In the genomic region with DNA sequence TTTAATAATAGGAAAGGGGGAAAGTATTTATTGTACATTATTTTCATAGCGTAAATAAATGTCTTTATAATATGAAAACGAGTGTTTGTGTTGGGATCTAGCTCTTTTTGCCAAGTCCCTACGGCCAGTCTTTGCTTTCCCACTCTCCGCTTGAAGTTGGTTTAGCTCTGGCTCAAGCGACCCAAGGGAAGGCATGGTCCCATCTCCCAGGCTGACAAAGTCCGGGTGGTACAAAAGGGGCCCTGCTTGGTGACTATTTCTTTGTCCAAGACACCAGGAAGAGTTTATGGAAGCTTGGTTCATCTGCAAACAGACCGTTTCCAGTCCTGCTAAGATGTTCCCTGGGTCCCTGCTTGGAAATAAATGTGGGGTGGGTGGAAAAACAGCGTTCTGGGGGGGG, we compare ENCODE assay signal across 10 mouse cellular contexts. TPM values are rescaled to one million over a fixed set of nuclear protein-coding genes. Genes with fewer than 3 reads are reported as not detected.
DNase-seq lines count a peak whose midpoint lies in the region; ATAC-seq and TF ChIP-seq lines count a peak whose summit lies in the region.
"Had no signal": no experiment of that assay in that cellular context is flagged by ENCODE, and none has a peak within 500 bp of the region (broad histone marks: within the 10 kb centered on the region; RNA-seq: fewer than 3 reads in every experiment).

No protein-coding gene starts in this region.

- H3K9me3 ChIP-seq in heart, embryonic 10.5 days: no peaks in the 10 kb centered on the region
- no peaks in the 10 kb centered on the region for H3K9me3 ChIP-seq in heart, embryonic 16.5 days (replicated peaks; ENCODE audit: control insufficient read depth, low read length)
- no peaks in the 10 kb centered on the region for H3K9me3 ChIP-seq in limb, embryonic 14.5 days (ENCODE audit: control insufficient read depth, low read length)

- H3K4me3 ChIP-seq in heart, embryonic 10.5 days: peak overlapping the region; percentile 78
- H3K4me3 ChIP-seq in heart, embryonic 16.5 days (ENCODE audit: low read length): peak overlapping the region; percentile 7
- H3K4me3 ChIP-seq in limb, embryonic 14.5 days (replicated peaks; ENCODE audit: low read length): peak overlapping the region; percentile 32
- H3K4me3 ChIP-seq in layer of hippocampus, adult 2 months: no peak overlapping the region

- no peak for TF ChIP-seq POLR2A in limb, embryonic 14.5 days (IDR thresholded peaks at IDR 0.05; ENCODE audit: borderline replicate concordance, extremely low read depth, insufficient read depth, insufficient read length)

- ATAC-seq in heart, embryonic 16.5 days (replicated peaks; ENCODE audit: extremely low read depth, insufficient read depth, low FRiP score): no peak
- ATAC-seq in limb, embryonic 14.5 days (ENCODE audit: low FRiP score, low read depth): no peak
- ATAC-seq: Patski had no signal

- peak overlapping the region; percentile 49 for H3K4me2 ChIP-seq in heart, embryonic 16.5 days (ENCODE audit: low read depth, low read length)
- H3K4me2 ChIP-seq in limb, embryonic 14.5 days (replicated peaks; ENCODE audit: low read depth, low read length, severe bottlenecking): peak overlapping the region; percentile 51

- peaks cover 91% of the 10 kb centered on the region for H3K27me3 ChIP-seq in heart, embryonic 10.5 days (ENCODE audit: insufficient read depth, poor library complexity, severe bottlenecking)
- H3K27me3 ChIP-seq in heart, embryonic 16.5 days (ENCODE audit: control insufficient read depth, insufficient read depth, low read length): peaks cover 74% of the 10 kb centered on the region
- H3K27me3 ChIP-seq in limb, embryonic 14.5 days (ENCODE audit: control insufficient read depth, insufficient read depth, low read length): peaks cover 81% of the 10 kb centered on the region
- H3K27me3 ChIP-seq: Patski had no signal

- H3K9ac ChIP-seq in heart, embryonic 16.5 days (ENCODE audit: low read length): no peak overlapping the region
- H3K9ac ChIP-seq in limb, embryonic 14.5 days (ENCODE audit: low read depth, low read length, severe bottlenecking): peak overlapping the region; percentile 18; the same call in 1 of the 2 replicates

- H3K27ac ChIP-seq in heart, embryonic 10.5 days: peak overlapping the region; percentile 95
- no peak overlapping the region for H3K27ac ChIP-seq in heart, embryonic 16.5 days (ENCODE audit: low read length)
- no peak overlapping the region for H3K27ac ChIP-seq in limb, embryonic 14.5 days (replicated peaks; ENCODE audit: low read depth, low read length)
- H3K27ac ChIP-seq in layer of hippocampus, adult 2 months: no peak overlapping the region

- intact Hi-C loops in heart, postnatal 36 days (cut with DNase I): loop anchor here (2.0 kb wide), 1 partner anchor 39 kb away; no protein-coding TSS in a partner anchor
- intact Hi-C loops in left cerebral cortex, postnatal 10 days (cut with DNase I): loop anchor here (5.0 to 10.0 kb wide), 2 partner anchors 62 to 179 kb away; partner anchors contain the start of gene Hoxb6

- TF ChIP-seq CTCF in layer of hippocampus, adult 2 months (conservative IDR thresholded peaks at IDR 0.05): no peak

- DNase-seq in heart, embryonic 10.5 days (ENCODE audit: low spot score): no peak
- no peak for DNase-seq in heart, postnatal 36 days
- DNase-seq in ES-CJ7 (ENCODE audit: low read depth, low spot score): peak; percentile 67
- no peak for DNase-seq in limb, embryonic 14.5 days (ENCODE audit: low spot score)
- DNase-seq in layer of hippocampus, adult 2 months (ENCODE audit: low spot score in 2 of 2): no peak
- DNase-seq in ovary, adult 18-20 months (ENCODE audit: low spot score): no peak
- no peak for DNase-seq in left cerebral cortex, postnatal 10 days (ENCODE audit: extremely low spot score in 1 of 2, low spot score in 2 of 2)

- 8% methylated on average over 8 of the region's 8 CpGs for WGBS in heart, embryonic 10.5 days
- 26% methylated on average over 8 of the region's 8 CpGs for WGBS in heart, embryonic 16.5 days
- WGBS in limb, embryonic 14.5 days: 11% methylated on average over 8 of the region's 8 CpGs

- H3K36me3 ChIP-seq in heart, embryonic 10.5 days: no peaks in the 10 kb centered on the region
- H3K36me3 ChIP-seq in heart, embryonic 16.5 days (ENCODE audit: control insufficient read depth, insufficient read depth): no peaks in the 10 kb centered on the region
- H3K36me3 ChIP-seq in limb, embryonic 14.5 days (ENCODE audit: control insufficient read depth, insufficient read depth, low read length): no peaks in the 10 kb centered on the region

- H3K4me1 ChIP-seq in heart, embryonic 10.5 days: peaks cover 48% of the 10 kb centered on the region
- no peaks in the 10 kb centered on the region for H3K4me1 ChIP-seq in heart, embryonic 16.5 days (ENCODE audit: control insufficient read depth, insufficient read depth, low read length)
- H3K4me1 ChIP-seq in limb, embryonic 14.5 days (ENCODE audit: control insufficient read depth, insufficient read depth, low read length): peaks cover 4% of the 10 kb centered on the region; the same call in 1 of the 2 replicates

RNA-seq across cellular contexts. Expression of gene Hoxb2, which starts 3.6 kb away (rescaled TPM):
- polyA plus RNA-seq in heart, embryonic 10.5 days (2016; fragmentation: Nextera tagmentation; extraction: Ambion mirVana): 5.7 and 27.6 TPM in 2 replicates
- 1 to 10 TPM in 1 of 2 experiments, under 1 TPM in 1; 0.51 to 1.1 TPM for total RNA-seq in heart, postnatal 36 days (2021)
- polyA plus RNA-seq in heart, embryonic 16.5 days (2015; fragmentation: Nextera tagmentation; extraction: Ambion mirVana): 2.5 and 3.1 TPM in 2 replicates
- 9.6 and 9.9 TPM in 2 replicates for polyA plus RNA-seq in limb, embryonic 14.5 days (2012; rRNA removed)
- 4.2 and 5.8 TPM in 2 replicates for polyA plus RNA-seq in limb, embryonic 14.5 days (2014; fragmentation: Nextera tagmentation; extraction: Ambion mirVana)
- total RNA-seq in layer of hippocampus, adult 2 months (2021): not detected
- not detected for total RNA-seq in left cerebral cortex, postnatal 10 days (2021)
- polyA plus RNA-seq: cortical plate, adult 2 months had no signal

RNA-seq across cellular contexts. Expression of gene Hoxb1, which starts 11.6 kb away (rescaled TPM):
- polyA plus RNA-seq in heart, embryonic 10.5 days (2016; fragmentation: Nextera tagmentation; extraction: Ambion mirVana): 0.20 and 3.3 TPM in 2 replicates
- not detected for total RNA-seq in heart, postnatal 36 days (2021)
- polyA plus RNA-seq in heart, embryonic 16.5 days (2015; fragmentation: Nextera tagmentation; extraction: Ambion mirVana): 0.07 TPM in 1 of 2 replicates, not detected in the other
- 0.11 TPM in 1 of 2 replicates, not detected in the other for polyA plus RNA-seq in limb, embryonic 14.5 days (2012; rRNA removed)
- not detected in 2 replicates for polyA plus RNA-seq in limb, embryonic 14.5 days (2014; fragmentation: Nextera tagmentation; extraction: Ambion mirVana)
- not detected for total RNA-seq in layer of hippocampus, adult 2 months (2021)
- not detected for total RNA-seq in left cerebral cortex, postnatal 10 days (2021)
- polyA plus RNA-seq: cortical plate, adult 2 months; Patski had no signal

RNA-seq across cellular contexts. Expression of gene Hoxb3, which starts 30.8 kb away (rescaled TPM):
- 0.42 and 1.8 TPM in 2 replicates for polyA plus RNA-seq in heart, embryonic 10.5 days (2016; fragmentation: Nextera tagmentation; extraction: Ambion mirVana)
- under 1 TPM; 0.42 to 0.68 TPM for total RNA-seq in heart, postnatal 36 days (2021)
- 0.24 and 0.79 TPM in 2 replicates for polyA plus RNA-seq in heart, embryonic 16.5 days (2015; fragmentation: Nextera tagmentation; extraction: Ambion mirVana)
- 4.9 and 5.4 TPM in 2 replicates for polyA plus RNA-seq in limb, embryonic 14.5 days (2012; rRNA removed)
- 0.18 and 0.69 TPM in 2 replicates for polyA plus RNA-seq in limb, embryonic 14.5 days (2014; fragmentation: Nextera tagmentation; extraction: Ambion mirVana)
- total RNA-seq in layer of hippocampus, adult 2 months (2021): not detected
- total RNA-seq in left cerebral cortex, postnatal 10 days (2021): not detected
- polyA plus RNA-seq: cortical plate, adult 2 months had no signal

RNA-seq across cellular contexts. Expression of gene Hoxb4, which starts 35.9 kb away (rescaled TPM):
- polyA plus RNA-seq in heart, embryonic 10.5 days (2016; fragmentation: Nextera tagmentation; extraction: Ambion mirVana): 0.31 and 2.0 TPM in 2 replicates
- under 1 TPM; 0.51 to 0.53 TPM for total RNA-seq in heart, postnatal 36 days (2021)
- polyA plus RNA-seq in heart, embryonic 16.5 days (2015; fragmentation: Nextera tagmentation; extraction: Ambion mirVana): 0.28 and 0.32 TPM in 2 replicates
- polyA plus RNA-seq in limb, embryonic 14.5 days (2012; rRNA removed): 2.3 and 2.5 TPM in 2 replicates
- polyA plus RNA-seq in limb, embryonic 14.5 days (2014; fragmentation: Nextera tagmentation; extraction: Ambion mirVana): 0.17 and 0.28 TPM in 2 replicates
- total RNA-seq in layer of hippocampus, adult 2 months (2021): not detected
- total RNA-seq in left cerebral cortex, postnatal 10 days (2021): not detected
- polyA plus RNA-seq: cortical plate, adult 2 months had no signal

RNA-seq across cellular contexts. Expression of gene Hoxb5, which starts 50.8 kb away (rescaled TPM):
- 1.0 and 5.2 TPM in 2 replicates for polyA plus RNA-seq in heart, embryonic 10.5 days (2016; fragmentation: Nextera tagmentation; extraction: Ambion mirVana)
- total RNA-seq in heart, postnatal 36 days (2021): under 1 TPM; 0.19 to 0.22 TPM
- polyA plus RNA-seq in heart, embryonic 16.5 days (2015; fragmentation: Nextera tagmentation; extraction: Ambion mirVana): 0.76 and 2.8 TPM in 2 replicates
- 1.8 TPM in 2 replicates for polyA plus RNA-seq in limb, embryonic 14.5 days (2012; rRNA removed)
- polyA plus RNA-seq in limb, embryonic 14.5 days (2014; fragmentation: Nextera tagmentation; extraction: Ambion mirVana): 0.51 and 0.85 TPM in 2 replicates
- not detected for total RNA-seq in layer of hippocampus, adult 2 months (2021)
- not detected for total RNA-seq in left cerebral cortex, postnatal 10 days (2021)
- polyA plus RNA-seq: cortical plate, adult 2 months had no signal
